Mouse (Mus musculus) MEL (cell line): ENCODE data around the gene Mme. TPM values are rescaled to one million over a fixed set of nuclear protein-coding genes. Genes with fewer than 3 reads are reported as not detected.

Experiments
- DNase-seq: peaks from one replicate; pipeline ENCODE4 v3.0.0; 2011; ENCODE audit warnings: low read depth, low spot score
- H3K27ac ChIP-seq: 2 replicates; pipeline ENCODE4 v1.5.1; 2012; ENCODE audit warnings: low read depth, mild to moderate bottlenecking, control low read depth, low read length, moderate library complexity; ENCODE audit not compliant: control insufficient read depth
- H3K27me3 ChIP-seq, 2 experiments: fragments of 150-350 bp in 1 of 2; sonication (generic) in 1 of 2; 2 replicates each; pipeline ENCODE4 v1.6.1; 2012; ENCODE audit warnings: low read length in 2 of 2, mild to moderate bottlenecking in 2 of 2, improper control_type of control experiment in 1 of 2, moderate library complexity in 1 of 2; ENCODE audit not compliant: insufficient read depth in 2 of 2, control insufficient read depth in 1 of 2
- H3K36me3 ChIP-seq, 2 experiments: 2 replicates each; pipeline ENCODE4 v1.6.1; 2012 to 2014; ENCODE audit warnings: low read length in 2 of 2, improper control_type of control experiment in 1 of 2, inconsistent platforms in 1 of 2, mild to moderate bottlenecking in 1 of 2; ENCODE audit not compliant: insufficient read depth in 2 of 2, control insufficient read depth in 1 of 2
- H3K4me1 ChIP-seq, 2 experiments: fragments of 150-350 bp in 1 of 2; sonication (generic) in 1 of 2; 2 replicates each; pipeline ENCODE4 v1.6.1; 2012; ENCODE audit warnings: low read length in 2 of 2, improper control_type of control experiment in 1 of 2, mild to moderate bottlenecking in 1 of 2; ENCODE audit not compliant: insufficient read depth in 2 of 2, control insufficient read depth in 1 of 2
- H3K4me3 ChIP-seq, 2 experiments: fragments of 150-350 bp in 1 of 2; sonication (generic) in 1 of 2; 2 replicates each; pipeline ENCODE4 v1.5.1; 2012; ENCODE audit warnings: low read depth in 2 of 2, low read length in 2 of 2, mild to moderate bottlenecking in 2 of 2, moderate library complexity in 2 of 2, control low read depth in 1 of 2, improper control_type of control experiment in 1 of 2; ENCODE audit not compliant: control insufficient read depth in 1 of 2, insufficient read depth in 1 of 2
- H3K79me2 ChIP-seq: 2 replicates; pipeline ENCODE4 v1.6.1; 2012; ENCODE audit warnings: mild to moderate bottlenecking, low read length, moderate library complexity; ENCODE audit not compliant: control insufficient read depth, poor library complexity, insufficient read depth
- H3K9ac ChIP-seq: 2 replicates; pipeline ENCODE4 v1.6.1; 2012; ENCODE audit warnings: low read depth, mild to moderate bottlenecking, control low read depth, low read length, moderate library complexity; ENCODE audit not compliant: control insufficient read depth, poor library complexity, severe bottlenecking
- H3K9me3 ChIP-seq: fragments of 150-350 bp; sonication (generic); replicated peaks from 2 replicates; pipeline ENCODE4 v1.6.1; 2012; ENCODE audit warnings: mild to moderate bottlenecking, low read length, improper control_type of control experiment, moderate library complexity; ENCODE audit not compliant: insufficient read depth
- BHLHE40 ChIP-seq: IDR thresholded peaks from 2 replicates; pipeline ENCODE4 v1.6.1; 2012; ENCODE audit warnings: low read depth, mild to moderate bottlenecking, inconsistent platforms, low read length, improper control_type of control experiment, borderline replicate concordance
- CHD2 ChIP-seq: IDR thresholded peaks from 2 replicates; pipeline ENCODE4 v1.6.1; 2011; ENCODE audit warnings: low read length, improper control_type of control experiment
- E2F4 ChIP-seq: IDR thresholded peaks from 2 replicates; pipeline ENCODE4 v1.6.1; 2011; ENCODE audit warnings: low read depth, low read length, improper control_type of control experiment, borderline replicate concordance
- EP300 ChIP-seq, 2 experiments: IDR thresholded peaks; 2 replicates each; pipeline ENCODE4 v1.6.1; 2011; ENCODE audit warnings: improper control_type of control experiment in 2 of 2, low read length in 2 of 2, low read depth in 1 of 2, mild to moderate bottlenecking in 1 of 2
- ETS1 ChIP-seq: IDR thresholded peaks from 2 replicates; pipeline ENCODE4 v1.6.1; 2012; ENCODE audit warnings: low read depth, mild to moderate bottlenecking, inconsistent platforms, low read length, improper control_type of control experiment, moderate library complexity
- GABPA ChIP-seq: IDR thresholded peaks from 2 replicates; pipeline ENCODE4 v1.6.1; 2012; ENCODE audit warnings: low read depth, mild to moderate bottlenecking, inconsistent platforms, low read length, improper control_type of control experiment, moderate library complexity
- HCFC1 ChIP-seq: IDR thresholded peaks from 2 replicates; pipeline ENCODE4 v1.6.1; 2012; ENCODE audit warnings: low read depth, mild to moderate bottlenecking, inconsistent platforms, low read length, improper control_type of control experiment, moderate library complexity
- JUND ChIP-seq: IDR thresholded peaks from 2 replicates; pipeline ENCODE4 v1.6.1; 2011; ENCODE audit warnings: low read depth, mild to moderate bottlenecking, improper control_type of control experiment, low read length
- MAFK ChIP-seq: IDR thresholded peaks from 2 replicates; pipeline ENCODE4 v1.6.1; 2011; ENCODE audit warnings: low read depth, mild to moderate bottlenecking, low read length, improper control_type of control experiment, borderline replicate concordance
- MAX ChIP-seq: IDR thresholded peaks from 2 replicates; pipeline ENCODE4 v1.6.1; 2011; ENCODE audit warnings: low read length, improper control_type of control experiment
- MXI1 ChIP-seq: IDR thresholded peaks from 2 replicates; pipeline ENCODE4 v1.6.1; 2011; ENCODE audit warnings: mild to moderate bottlenecking, low read depth, low read length, improper control_type of control experiment
- MYB ChIP-seq: IDR thresholded peaks from 2 replicates; pipeline ENCODE4 v1.6.1; 2011; ENCODE audit warnings: mild to moderate bottlenecking, low read depth, low read length, improper control_type of control experiment
- MYC ChIP-seq: IDR thresholded peaks from 2 replicates; pipeline ENCODE4 v1.6.1; 2011; ENCODE audit warnings: low read depth, mild to moderate bottlenecking, low read length, improper control_type of control experiment, moderate library complexity
- SIN3A ChIP-seq: IDR thresholded peaks from 2 replicates; pipeline ENCODE4 v1.6.1; 2012; ENCODE audit warnings: low read length, improper control_type of control experiment, inconsistent platforms
- polyA plus RNA-seq, 2 experiments: library from polyadenylated mRNA; stranded (reverse) in 1 of 2; unstranded in 1 of 2; fragments of >175 nt in 1 of 2; fragments of >200 nt in 1 of 2; gene quantifications; 2 replicates each; pipeline versions ENCODE4 v1.2.1 to v1.2.4; 2012; ENCODE audit warnings: low replicate concordance in 2 of 2, low read depth in 1 of 2; ENCODE audit not compliant: insufficient read length in 2 of 2, insufficient read depth in 1 of 2, missing spikeins in 1 of 2
- total RNA-seq: library from RNA; depleted of rRNA; stranded (reverse); fragments of 300-350 nt; gene quantifications from 2 replicates; pipeline ENCODE4 v1.2.3, GENCODE M21; 2012

The Mme gene
- total and polyA plus RNA-seq, 3 experiments, result not detected

DNA sequence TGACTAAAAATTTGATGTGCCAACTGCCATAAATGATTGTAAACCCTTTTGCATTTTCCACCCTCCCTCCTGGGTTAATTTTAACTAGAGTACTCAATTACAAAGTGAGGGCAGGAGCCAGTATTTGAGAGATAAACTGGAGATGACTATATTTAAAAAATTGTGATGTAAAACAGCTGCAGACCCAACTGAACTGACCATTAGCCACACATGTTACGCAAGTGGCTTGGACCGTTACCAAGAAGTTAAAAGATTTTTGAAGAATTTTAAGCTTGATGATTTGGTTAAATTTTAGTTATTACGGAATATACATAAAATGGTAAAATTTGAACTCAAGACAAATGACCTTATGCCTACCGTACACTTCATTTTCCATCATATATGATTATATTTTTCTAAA is 100.1 kb downstream of the Mme start:
- Histone ChIP-seq H3K27me3 (no peaks in the 10 kb centered on the region), H3K27ac (no peak overlapping the region), H3K79me2 (no peaks in the 10 kb centered on the region), H3K4me1 (no peaks in the 10 kb centered on the region), H3K36me3 (no peaks in the 10 kb centered on the region), H3K9ac (no peak overlapping the region), H3K4me3 (no peak overlapping the region), H3K9me3 (no peaks in the 10 kb centered on the region)
- no peak for DNase-seq
- TF ChIP-seq SIN3A (no peak), EP300 (IDR thresholded peaks at IDR 0.05; ENCODE audit: low read depth in 1 of 2, low read length in 2 of 2) (no peak), MYB (no peak), JUND (no peak), HCFC1 (no peak)
- TF ChIP-seq, all 39 proteins: peak for 0

DNA sequence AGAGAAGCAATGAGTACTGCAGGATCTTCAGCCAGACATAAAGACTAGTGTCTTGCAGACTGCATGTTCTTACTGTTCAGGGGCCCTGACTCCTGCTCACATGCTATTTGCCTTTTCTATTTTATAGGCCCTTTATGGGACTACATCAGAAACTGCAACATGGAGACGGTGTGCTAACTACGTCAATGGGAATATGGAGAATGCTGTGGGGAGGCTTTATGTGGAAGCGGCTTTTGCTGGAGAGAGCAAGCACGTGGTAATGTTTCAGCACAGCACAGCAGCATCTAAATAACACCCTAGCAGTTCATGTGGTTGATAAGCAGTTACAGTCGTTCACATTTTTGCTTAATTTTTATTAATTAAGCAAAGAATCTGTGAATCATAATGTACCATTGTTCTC is 103.7 kb downstream of the Mme start:
- Histone ChIP-seq H3K27me3 (no peaks in the 10 kb centered on the region), H3K4me3 (no peak overlapping the region), H3K9me3 (no peaks in the 10 kb centered on the region), H3K79me2 (no peaks in the 10 kb centered on the region), H3K4me1 (no peaks in the 10 kb centered on the region), H3K9ac (no peak overlapping the region), H3K27ac (no peak overlapping the region), H3K36me3 (no peaks in the 10 kb centered on the region)
- TF ChIP-seq E2F4 (no peak), JUND (no peak), CHD2 (no peak), ETS1 (no peak), MAFK (no peak), MYC (no peak), MAX (no peak), MXI1 (no peak), GABPA (no peak), HCFC1 (no peak), BHLHE40 (no peak)
- DNase-seq, result no peak

DNA sequence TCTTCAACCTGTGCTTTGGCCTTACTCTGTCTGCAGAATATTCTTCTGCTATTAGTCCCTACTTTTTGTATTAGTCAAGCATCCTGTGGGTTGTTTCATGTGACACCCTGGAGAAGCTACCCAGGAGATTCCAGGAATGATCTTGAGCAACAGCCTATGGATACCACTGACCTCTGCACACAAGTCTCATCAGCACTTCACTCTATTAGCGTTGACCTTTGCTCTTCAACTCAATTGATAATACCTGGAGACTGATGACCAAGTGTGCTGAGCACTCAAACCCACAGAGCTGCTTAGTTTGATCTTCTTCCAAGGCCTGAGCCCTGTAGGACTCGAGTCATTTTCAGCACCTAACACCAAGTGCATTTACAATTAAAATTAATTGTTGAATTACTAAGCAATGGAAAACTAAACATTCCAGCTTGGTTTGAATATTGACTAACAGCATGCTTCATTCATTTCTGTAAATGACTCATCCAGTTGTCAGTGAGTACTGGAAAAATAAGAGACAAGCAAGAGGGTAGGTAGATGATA is 107.6 kb downstream of the Mme start:
- no peak for TF ChIP-seq EP300 (IDR thresholded peaks at IDR 0.05; ENCODE audit: low read depth in 1 of 2, low read length in 2 of 2)
- Histone ChIP-seq H3K36me3 (no peaks in the 10 kb centered on the region), H3K27ac (no peak overlapping the region), H3K9ac (no peak overlapping the region), H3K27me3 (no peaks in the 10 kb centered on the region), H3K79me2 (no peaks in the 10 kb centered on the region), H3K4me1 (no peaks in the 10 kb centered on the region), H3K4me3 (no peak overlapping the region), H3K9me3 (no peaks in the 10 kb centered on the region)
- no peak for DNase-seq
